Mouse (Mus musculus) cerebellum, adult 9-10 months (tissue): ENCODE measurements at regions not wholly inside any gene's neighbourhood (a gene's known extent, or its start where the extent isn't known, plus 50 kb on each side); places are given as distances from the start of the nearest gene placed in this dataset.

Experiments used
- DNase-seq: peaks from one replicate; pipeline ENCODE4 v3.0.0; 2022

DNA sequence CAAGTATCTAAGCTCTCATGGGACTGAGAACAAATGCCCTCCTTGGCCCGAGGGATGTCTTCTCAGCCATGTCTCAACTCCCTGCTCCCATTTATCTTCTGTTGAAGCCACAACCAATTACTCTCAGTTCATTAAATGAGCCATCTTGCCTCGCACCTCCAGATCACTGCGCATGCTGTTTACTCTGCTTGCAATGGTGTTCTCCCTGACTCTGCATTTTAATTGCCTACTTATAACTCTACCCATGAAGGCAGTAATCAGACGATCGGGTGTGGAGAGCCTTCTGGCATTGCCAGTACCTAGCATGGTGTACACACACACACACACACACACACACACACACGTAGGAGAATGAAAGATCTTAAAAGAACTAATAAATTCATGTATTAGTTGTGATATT, 306.1 kb upstream of the Myt1l start:
- no peak for DNase-seq

DNA sequence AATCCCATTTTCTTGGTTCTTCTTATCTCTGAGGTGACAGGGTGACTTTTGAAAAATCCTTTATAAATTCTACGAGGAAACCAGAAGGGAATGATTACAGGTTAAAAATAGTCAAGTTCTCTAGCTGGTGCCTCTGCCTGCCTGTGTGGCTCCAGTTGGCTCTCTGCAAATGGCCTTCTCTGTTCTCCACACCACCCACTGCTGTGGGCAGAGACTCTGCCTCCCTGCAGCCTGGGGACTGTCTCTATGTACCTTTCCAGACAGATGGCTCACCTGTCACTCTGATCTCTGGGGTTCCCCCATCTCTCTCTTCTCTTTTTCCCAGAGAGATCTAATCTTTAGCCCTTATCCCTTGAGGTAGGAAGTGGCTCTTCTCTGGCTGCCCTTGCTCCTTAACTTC, 302.2 kb upstream of the Myt1l start:
- DNase-seq, result no peak

DNA sequence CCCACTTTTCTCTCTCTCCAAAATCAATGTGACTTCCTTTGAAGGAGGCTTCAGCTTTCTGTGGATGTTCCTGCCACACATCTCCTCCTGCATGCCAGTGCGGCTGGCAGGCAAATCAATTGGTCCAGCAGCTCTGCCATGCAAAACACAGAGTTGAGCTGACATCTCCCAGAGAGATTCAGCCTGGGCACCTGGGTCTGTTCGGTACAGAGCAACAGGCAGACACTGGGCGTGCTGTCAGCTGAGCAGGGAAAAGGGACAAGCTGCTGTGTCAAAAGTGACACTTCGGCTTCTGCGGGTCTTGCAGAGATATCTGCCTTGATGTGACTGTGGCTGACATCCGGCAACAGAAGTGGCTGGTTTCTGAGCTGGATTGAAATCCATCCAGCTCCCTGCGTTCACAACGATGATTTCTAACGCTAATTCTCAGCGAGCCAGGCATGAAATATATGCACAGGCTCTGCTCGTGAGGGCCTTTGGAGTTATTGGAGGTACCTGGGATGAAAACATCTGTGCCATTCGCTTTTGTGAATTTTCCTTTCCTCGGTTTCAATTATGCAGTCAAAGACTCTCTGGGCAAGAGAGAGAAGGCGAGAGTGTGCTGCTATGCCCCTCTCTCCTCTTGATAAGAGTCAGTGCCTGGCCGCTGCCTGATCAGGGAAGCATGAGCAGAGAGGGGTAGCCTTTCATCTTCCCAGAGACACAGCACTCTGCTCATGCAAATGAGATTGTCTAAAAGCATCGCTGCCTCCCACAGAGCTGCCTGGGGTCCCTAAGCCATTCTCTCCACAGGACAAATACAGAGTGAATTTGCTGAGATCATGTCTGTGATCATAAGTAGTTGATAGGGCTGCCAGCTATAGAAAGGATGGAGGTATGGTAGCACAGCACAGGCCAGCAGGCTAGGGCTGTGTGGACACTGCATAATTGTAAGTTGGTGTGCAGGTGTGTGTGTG, 295.4 kb upstream of the Myt1l start:
- DNase-seq, result no peak

GRCm38 (mm10) chr12:29236496-29236895, 291.7 kb upstream of the Myt1l start:
- no peak for DNase-seq

DNA sequence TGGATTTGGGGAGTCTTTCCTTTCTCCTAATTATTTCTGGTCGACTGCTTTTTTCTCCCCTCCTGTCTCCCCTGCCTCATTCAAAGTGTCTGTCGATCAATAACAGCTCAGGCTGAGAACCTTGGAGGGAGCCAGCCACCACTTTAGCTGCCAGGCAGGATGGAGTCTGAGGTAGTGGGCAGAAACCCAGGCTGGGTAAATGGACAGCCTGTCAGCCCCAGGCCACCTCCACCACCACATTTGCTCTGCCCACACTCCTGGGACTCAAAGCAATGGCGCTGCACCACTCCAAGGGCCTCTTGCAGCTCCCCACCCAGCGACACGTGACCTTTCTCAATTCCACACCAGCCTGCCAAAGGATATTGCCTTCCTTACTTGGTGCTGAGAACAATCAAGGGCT, 290.7 kb upstream of the Myt1l start:
- no peak for DNase-seq

DNA sequence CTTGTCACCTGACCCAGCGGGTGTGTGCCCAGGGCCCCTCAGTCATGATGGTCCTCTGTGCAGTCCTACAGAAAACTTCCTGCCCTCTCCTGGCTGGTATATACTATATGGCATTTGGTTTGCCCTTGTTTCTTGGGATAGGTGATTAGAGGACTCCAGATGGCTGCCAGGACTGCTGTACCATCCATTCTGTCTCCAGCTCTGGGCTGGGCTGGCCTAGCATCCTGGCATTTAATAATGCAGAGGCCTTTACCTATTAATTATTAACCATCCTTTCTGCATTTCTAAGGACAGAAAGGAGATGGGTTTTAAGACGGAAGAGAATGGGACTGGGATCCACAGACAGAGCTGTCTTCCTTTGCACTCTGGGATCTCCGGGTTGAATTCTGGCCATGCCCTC, 288.7 kb upstream of the Myt1l start:
- DNase-seq, result no peak

DNA sequence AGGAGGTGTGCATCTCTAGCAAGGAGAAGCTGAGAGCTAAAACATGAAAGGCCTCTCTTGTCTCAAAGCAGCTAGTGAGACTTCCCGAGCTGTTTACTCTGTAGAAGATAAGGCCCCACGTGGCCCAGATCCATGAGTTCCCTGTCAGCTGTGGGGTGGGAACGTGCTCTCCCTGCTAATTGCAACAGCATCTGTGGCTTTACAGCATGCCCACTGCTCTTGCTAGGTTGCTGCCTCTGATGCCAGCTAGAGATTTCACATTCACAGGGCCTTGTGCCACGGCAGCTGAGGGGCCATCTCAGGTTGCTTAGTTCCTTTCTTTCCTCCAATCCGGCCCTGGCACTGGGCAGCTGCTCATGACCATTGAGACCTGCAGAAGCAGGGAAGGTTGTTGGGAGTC, 288.2 kb upstream of the Myt1l start:
- no peak for DNase-seq

DNA sequence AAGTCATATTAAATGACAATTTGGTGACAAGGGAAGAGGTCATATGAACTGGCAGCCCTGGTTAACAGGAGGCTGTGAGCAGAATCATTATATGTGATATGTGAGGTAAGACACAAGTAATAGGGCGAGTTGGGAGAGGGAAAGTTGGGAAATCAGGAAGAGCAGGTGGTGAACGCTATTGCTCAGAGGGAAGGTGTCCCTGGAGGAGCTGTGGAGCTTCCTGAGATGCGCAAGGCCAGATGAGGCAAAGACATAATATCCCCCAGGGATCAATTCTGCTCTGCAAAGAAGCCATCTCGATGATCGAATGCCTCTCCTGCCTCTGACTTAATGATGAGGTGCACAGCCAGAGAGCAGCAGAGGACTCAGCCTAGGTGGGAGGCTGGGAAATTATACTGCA, 285.1 kb upstream of the Myt1l start:
- DNase-seq, result no peak

- DNase-seq, result no peak
These were observed 282.1 kb upstream of the Myt1l start for GRCm38 (mm10) chr12:29246041-29246440.

- no peak for DNase-seq
These were observed 280.8 kb upstream of the Myt1l start for GRCm38 (mm10) chr12:29247356-29247755.

DNA sequence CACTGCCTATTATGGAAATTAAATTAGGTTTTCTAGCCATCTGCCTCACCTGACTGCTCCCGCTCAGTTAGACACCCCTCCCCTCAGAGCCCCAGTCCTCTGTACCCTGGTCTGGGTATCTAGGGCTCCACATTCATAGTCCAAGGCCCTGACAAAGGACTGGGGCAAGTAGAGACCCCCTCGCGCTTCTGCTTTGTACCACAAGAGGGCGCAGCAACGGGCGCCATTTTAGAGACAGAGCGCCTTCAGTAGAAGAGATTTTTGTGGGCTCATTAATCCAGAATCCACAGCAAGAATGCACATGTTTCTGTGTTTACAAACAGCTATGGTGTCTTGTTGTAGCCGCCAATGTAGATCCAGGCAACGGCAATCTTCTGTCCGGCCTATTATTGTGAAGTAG, 279.7 kb upstream of the Myt1l start:
- no peak for DNase-seq

- DNase-seq, result no peak
These were observed 272.1 kb upstream of the Myt1l start for GRCm38 (mm10) chr12:29256103-29256502.

GRCm38 (mm10) chr12:29257011-29257734, 271.0 kb upstream of the Myt1l start:
- no peak for DNase-seq

GRCm38 (mm10) chr12:29257735-29258547, 270.2 kb upstream of the Myt1l start:
- no peak for DNase-seq

DNA sequence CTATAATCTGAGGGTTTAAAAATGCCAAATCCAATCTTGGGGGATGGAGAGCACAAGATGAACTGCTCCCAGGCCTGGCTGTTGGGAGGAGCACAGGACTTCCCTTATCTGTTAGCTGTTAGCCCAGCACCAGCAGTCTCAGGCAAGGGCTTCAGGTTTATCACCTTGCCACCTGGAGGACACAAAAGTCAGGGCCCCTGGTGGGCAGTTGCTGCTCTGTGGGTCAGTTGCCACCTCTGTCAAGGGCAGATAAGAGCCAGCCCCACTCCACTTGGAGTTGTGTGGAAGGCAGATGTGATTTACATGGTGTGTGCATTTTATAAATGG, 269.7 kb upstream of the Myt1l start:
- DNase-seq, result no peak

GRCm38 (mm10) chr12:29258966-29259365, 269.2 kb upstream of the Myt1l start:
- DNase-seq, result no peak

- no peak for DNase-seq
These were observed 254.0 kb upstream of the Myt1l start for GRCm38 (mm10) chr12:29274166-29274565.

DNA sequence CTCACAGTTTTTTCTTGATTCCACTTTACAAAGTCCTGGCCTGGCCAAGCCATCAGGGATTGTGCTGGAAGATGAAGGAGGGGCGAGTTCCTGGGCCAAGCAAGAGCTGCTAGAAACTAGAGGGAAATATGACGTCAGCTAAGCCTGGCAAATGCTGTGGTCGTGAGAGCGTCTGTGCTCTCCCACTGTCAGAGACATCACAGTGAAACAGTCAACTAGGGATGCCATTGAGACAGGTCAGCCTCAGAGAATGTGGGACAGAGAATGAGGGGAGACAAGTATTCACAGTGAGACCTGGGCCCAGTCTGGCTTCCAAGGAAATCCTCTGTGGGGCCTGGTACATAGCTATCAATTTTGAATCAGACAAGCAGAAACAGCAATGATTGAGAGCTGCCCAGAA, 252.5 kb upstream of the Myt1l start:
- DNase-seq, result no peak

- DNase-seq, result no peak
These were observed 248.5 kb upstream of the Myt1l start for GRCm38 (mm10) chr12:29279631-29280080.

- peak; percentile 14 for DNase-seq
These were observed 247.9 kb upstream of the Myt1l start for GRCm38 (mm10) chr12:29280081-29280788.

- DNase-seq, result no peak
These were observed 247.1 kb upstream of the Myt1l start for GRCm38 (mm10) chr12:29280861-29281630.

DNA sequence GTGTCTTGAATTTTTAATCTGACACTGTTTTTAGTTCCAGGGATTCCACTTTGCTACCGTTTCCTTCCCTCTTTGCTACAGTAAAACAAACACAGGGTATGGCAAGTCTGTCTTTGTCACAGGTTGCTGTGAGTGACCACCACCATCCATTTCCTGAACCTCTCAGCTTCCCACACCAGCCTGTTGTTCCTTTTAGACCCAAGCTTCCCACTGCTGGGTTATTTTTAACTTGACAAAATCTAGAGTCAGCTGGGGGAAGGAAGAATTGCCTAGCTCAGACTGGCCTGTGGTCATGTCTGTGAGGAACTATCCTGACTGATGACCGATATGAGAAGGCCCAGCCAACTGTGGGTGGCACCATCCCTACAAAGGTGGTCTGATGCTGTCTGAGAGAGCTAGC, 239.4 kb upstream of the Myt1l start:
- peak; percentile 17 for DNase-seq
